Mouse (Mus musculus) midbrain, embryonic 13.5 days (tissue): ENCODE data around the gene Ms4a12. TPM values are rescaled to one million over a fixed set of nuclear protein-coding genes. Genes with fewer than 3 reads are reported as not detected.
"Not testable (repeated sequence)": the region's sequence is repeated elsewhere in the genome, so short reads cannot be mapped to it uniquely, and the experiment has no call there.

Source experiments
- ATAC-seq: fragments of 200-750 bp; cut with Nextera tagmentation; 2 replicates; pipeline ENCODE4 v1.8.0; 2017; ENCODE audit warnings: mild to moderate bottlenecking, moderate TSS enrichment, moderate library complexity
- H3K27ac ChIP-seq: fragments of 300-500 bp; sonication (generic); 2 replicates; pipeline ENCODE4 v1.5.1; 2015; ENCODE audit warnings: inconsistent platforms, mild to moderate bottlenecking, moderate library complexity
- H3K27me3 ChIP-seq: fragments of 300-500 bp; sonication (generic); 2 replicates; pipeline ENCODE4 v1.6.1; 2015; ENCODE audit warnings: mild to moderate bottlenecking, inconsistent platforms
- H3K36me3 ChIP-seq: fragments of 300-500 bp; sonication (generic); 2 replicates; pipeline ENCODE4 v1.6.1; 2015; ENCODE audit warnings: mild to moderate bottlenecking, inconsistent platforms
- H3K4me1 ChIP-seq: fragments of 300-500 bp; sonication (generic); replicated peaks from 2 replicates; pipeline ENCODE4 v1.6.1; 2015; ENCODE audit warnings: inconsistent platforms
- H3K4me2 ChIP-seq: fragments of 300-500 bp; sonication (generic); replicated peaks from 2 replicates; pipeline ENCODE4 v1.6.1; 2015; ENCODE audit warnings: moderate library complexity, mild to moderate bottlenecking, inconsistent platforms
- H3K4me3 ChIP-seq: fragments of 300-500 bp; sonication (generic); replicated peaks from 2 replicates; pipeline ENCODE4 v1.5.1; 2015; ENCODE audit warnings: mild to moderate bottlenecking, inconsistent platforms
- H3K9ac ChIP-seq: fragments of 300-500 bp; sonication (generic); replicated peaks from 2 replicates; pipeline ENCODE4 v1.6.1; 2015; ENCODE audit warnings: mild to moderate bottlenecking, inconsistent platforms
- H3K9me3 ChIP-seq: fragments of 300-500 bp; sonication (generic); 2 replicates; pipeline ENCODE4 v1.6.1; 2016; ENCODE audit warnings: mild to moderate bottlenecking, inconsistent platforms
- WGBS: fragments of 180-500 bp; shearing (Covaris S2); methylation state at CpG from one replicate; pipeline ENCODE4 v1.1.7; 2015; 5-methylcytosine and 5-hydroxymethylcytosine counted together
- polyA plus RNA-seq: library from polyadenylated mRNA; unstranded; fragments of >200 nt; fragmentation: Nextera tagmentation; extraction: Ambion mirVana; gene quantifications from 2 replicates; pipeline ENCODE4 v1.2.1, GENCODE M21; 2015

Ms4a12 gene
- not detected in 2 replicates for polyA plus RNA-seq

GRCm38 (mm10) chr19:11232348-11232747, at the start of gene Ms4a12:
Gene Ms4a12, minus strand, starts transcription at chr19:11232448.
- no peak for ATAC-seq
- no peaks in the 10 kb centered on the region for H3K36me3 ChIP-seq
- no peaks in the 10 kb centered on the region for H3K4me1 ChIP-seq
- H3K4me3 ChIP-seq, result no peak within 1 kb of the TSS
- H3K27me3 ChIP-seq, result no peaks in the 10 kb centered on the region
- 78% methylated on average over 5 of the region's 5 CpGs for WGBS
- no peak within 1 kb of the TSS for H3K4me2 ChIP-seq
- H3K9ac ChIP-seq, result no peak within 1 kb of the TSS
- H3K9me3 ChIP-seq, result no peaks in the 10 kb centered on the region
- no peak within 1 kb of the TSS for H3K27ac ChIP-seq

- no peak overlapping the region for H3K9ac ChIP-seq
- H3K36me3 ChIP-seq, result no peaks in the 10 kb centered on the region
- H3K4me1 ChIP-seq, result no peaks in the 10 kb centered on the region
- no peak overlapping the region for H3K4me2 ChIP-seq
- H3K4me3 ChIP-seq, result no peak overlapping the region
- no peaks in the 10 kb centered on the region for H3K27me3 ChIP-seq
- no peak for ATAC-seq
- H3K9me3 ChIP-seq, result no peaks in the 10 kb centered on the region
- WGBS, result 85% methylated on average over 3 of the region's 3 CpGs
- H3K27ac ChIP-seq, result no peak overlapping the region
Observed at GRCm38 (mm10) chr19:11280223-11280622, 48.0 kb upstream of the Ms4a12 start.

DNA sequence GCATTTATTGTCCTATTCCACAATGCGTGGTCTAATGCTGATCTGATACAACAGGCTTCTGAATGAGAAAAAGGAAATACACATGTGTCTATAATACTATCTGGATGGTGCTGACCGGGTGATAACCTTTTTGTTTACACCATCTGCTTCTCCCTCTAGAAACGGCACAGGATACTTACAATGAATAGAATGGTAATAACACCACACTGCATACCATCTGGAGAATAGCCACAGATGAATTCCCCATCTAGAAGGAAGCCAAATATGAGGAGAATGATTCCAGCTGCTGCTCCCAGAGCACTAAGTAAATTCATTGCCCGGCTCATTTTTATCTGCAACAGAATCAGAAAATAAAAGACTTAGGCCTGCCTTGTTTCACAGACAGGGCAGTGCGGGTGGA, 44.2 kb upstream of the Ms4a12 start:
- ATAC-seq, result 0 out of 2 replicates have a peak, but pooled peaks have one; percentile 48
- H3K9me3 ChIP-seq, result no peaks in the 10 kb centered on the region

DNA sequence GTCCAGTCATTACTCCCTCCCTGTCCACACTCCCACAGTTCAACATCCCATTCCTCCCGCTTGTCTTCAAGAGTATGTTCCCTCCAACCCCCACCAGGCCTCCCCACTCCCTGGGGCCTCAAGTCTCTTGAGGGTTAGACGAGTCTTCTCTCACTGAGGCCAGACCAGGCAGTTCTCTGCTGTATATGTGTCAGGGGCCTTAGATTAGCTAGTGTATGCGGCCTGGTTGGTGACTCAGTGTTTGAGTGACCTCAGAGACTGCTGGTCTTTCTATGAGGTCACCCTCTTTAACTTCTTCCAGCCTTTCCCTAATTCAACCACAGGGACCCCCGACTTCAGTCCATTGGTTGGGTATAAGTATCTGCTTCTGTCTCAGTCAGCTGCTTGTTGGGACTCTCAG, 34.7 kb upstream of the Ms4a12 start:
- H3K4me2 ChIP-seq, result no peak overlapping the region
- ATAC-seq, result no peak
- H3K27ac ChIP-seq, result no peak overlapping the region
- H3K4me1 ChIP-seq, result no peaks in the 10 kb centered on the region
- H3K36me3 ChIP-seq, result no peaks in the 10 kb centered on the region
- WGBS, result 86% methylated on average over 4 of the region's 4 CpGs
- H3K9me3 ChIP-seq, result no peaks in the 10 kb centered on the region
- no peak overlapping the region for H3K4me3 ChIP-seq
- H3K9ac ChIP-seq, result no peak overlapping the region
- H3K27me3 ChIP-seq, result no peaks in the 10 kb centered on the region

More for the DNA sequence above, 44.2 kb upstream of the Ms4a12 start:
- no peaks in the 10 kb centered on the region for H3K27me3 ChIP-seq
- H3K9ac ChIP-seq, result no peak overlapping the region
- no peak overlapping the region for H3K4me2 ChIP-seq
- no peaks in the 10 kb centered on the region for H3K36me3 ChIP-seq
- H3K4me3 ChIP-seq, result no peak overlapping the region
- 68% methylated on average over 5 of the region's 5 CpGs for WGBS
- no peak overlapping the region for H3K27ac ChIP-seq
- H3K4me1 ChIP-seq, result no peaks in the 10 kb centered on the region

DNA sequence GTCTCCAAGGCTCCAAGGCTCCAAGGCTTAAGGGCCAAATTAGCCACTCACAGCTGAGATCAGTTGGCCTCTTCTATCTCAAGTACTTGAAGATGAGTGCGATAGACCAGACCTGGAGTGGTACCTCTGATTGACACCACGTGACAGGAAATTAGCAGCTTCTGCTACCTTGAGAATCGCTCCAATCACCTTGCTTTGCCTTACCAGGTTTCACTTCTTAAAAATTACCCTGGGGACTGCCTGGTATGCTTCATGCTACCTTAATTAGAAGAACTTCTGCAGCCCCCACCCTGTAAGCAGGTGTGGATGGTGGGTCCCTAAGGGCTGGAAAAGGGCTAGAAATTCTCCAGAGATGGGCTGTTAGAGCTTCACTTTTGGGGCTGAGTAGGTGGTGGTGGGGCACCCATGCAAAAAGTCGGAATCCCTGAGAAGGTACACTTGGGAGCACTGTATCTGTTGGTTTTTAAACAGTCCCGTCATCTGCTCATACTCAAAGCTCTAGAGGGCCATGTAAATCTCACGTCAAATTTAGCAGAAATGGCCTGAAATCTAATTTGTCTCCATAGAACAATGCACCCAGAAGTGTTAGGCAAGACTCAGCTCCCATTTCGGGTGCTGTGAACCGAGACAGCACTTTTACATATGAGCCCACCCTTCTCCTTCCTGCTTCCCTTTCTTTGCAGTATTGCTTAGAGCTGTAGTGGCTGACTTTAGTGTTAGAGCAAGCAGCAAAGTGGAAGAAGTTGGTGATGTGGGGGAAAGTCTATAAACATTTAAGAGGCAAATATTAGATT, 34.0 kb upstream of the Ms4a12 start, which contains the start of gene Ms4a1:
TSS of gene Ms4a1 (minus strand) at position 190 of the 794 bp plus-strand sequence.
- H3K36me3 ChIP-seq, result no peaks in the 10 kb centered on the region
- no peak within 1 kb of the TSS for H3K27ac ChIP-seq
- no peak for ATAC-seq
- no peak within 1 kb of the TSS for H3K4me3 ChIP-seq
- no peak within 1 kb of the TSS for H3K9ac ChIP-seq
- H3K4me2 ChIP-seq, result no peak within 1 kb of the TSS
- H3K4me1 ChIP-seq, result no peaks in the 10 kb centered on the region
- no peaks in the 10 kb centered on the region for H3K27me3 ChIP-seq
- WGBS, result 90% methylated on average over 8 of the region's 8 CpGs
- no peaks in the 10 kb centered on the region for H3K9me3 ChIP-seq

DNA sequence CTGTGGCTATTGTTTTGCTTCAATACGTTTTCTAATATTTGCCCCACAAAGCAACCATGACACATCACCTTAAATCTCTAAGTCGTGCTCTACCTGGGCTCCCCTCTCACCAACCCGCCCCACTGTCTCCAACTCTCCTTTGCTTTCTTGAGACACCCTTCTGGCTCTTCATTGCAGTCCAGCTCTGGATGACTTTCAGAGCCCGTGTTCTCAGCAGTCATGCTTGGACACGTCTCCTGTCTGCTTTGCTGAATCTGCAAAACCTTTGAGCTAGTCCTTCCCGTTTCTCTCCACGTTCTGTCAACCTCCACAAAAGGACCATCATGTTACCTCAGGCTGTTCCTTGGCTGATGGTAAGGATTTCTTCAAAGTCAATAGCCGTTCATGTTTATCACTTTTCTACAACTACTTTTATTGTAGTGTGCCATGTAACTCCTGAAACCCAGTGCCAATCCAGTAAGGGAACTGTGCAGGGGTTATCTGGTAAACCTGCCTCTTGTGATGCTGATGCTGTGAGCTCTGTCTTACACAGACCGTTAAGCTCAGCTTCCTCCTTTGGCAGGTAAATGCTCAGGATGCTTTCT, 32.4 kb upstream of the Ms4a12 start:
- H3K4me2 ChIP-seq, result no peak overlapping the region
- WGBS, result 87% methylated on average over 9 of the region's 9 CpGs
- H3K9me3 ChIP-seq, result no peaks in the 10 kb centered on the region
- no peaks in the 10 kb centered on the region for H3K27me3 ChIP-seq
- ATAC-seq, result no peak
- H3K27ac ChIP-seq, result no peak overlapping the region
- H3K9ac ChIP-seq, result no peak overlapping the region
- H3K4me1 ChIP-seq, result no peaks in the 10 kb centered on the region
- H3K36me3 ChIP-seq, result no peaks in the 10 kb centered on the region
- H3K4me3 ChIP-seq, result no peak overlapping the region

DNA sequence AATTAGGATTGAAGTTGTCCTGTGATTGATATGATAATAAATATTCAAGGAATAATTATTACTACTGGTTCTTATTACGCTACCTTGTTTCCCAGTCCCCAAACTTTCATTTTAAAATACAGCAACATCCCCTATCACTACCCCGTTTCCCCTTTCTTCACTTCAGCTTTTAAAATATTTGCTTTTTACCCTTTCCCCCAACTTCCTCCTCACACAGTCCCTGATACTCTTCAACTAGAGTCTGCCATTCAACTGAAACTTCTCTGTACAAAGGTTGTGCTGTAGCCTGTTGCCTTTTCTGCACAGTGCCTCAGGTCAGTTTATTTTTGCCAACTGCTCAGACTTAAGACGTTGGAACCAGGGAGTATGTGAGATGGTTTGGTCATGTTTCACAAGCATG, 31.3 kb upstream of the Ms4a12 start:
- Histone ChIP-seq H3K36me3 (no peaks in the 10 kb centered on the region), H3K27me3 (no peaks in the 10 kb centered on the region), H3K9me3 (no peaks in the 10 kb centered on the region), H3K4me3 (no peak overlapping the region), H3K9ac (no peak overlapping the region), H3K27ac (no peak overlapping the region), H3K4me1 (no peaks in the 10 kb centered on the region), H3K4me2 (no peak overlapping the region)
- no peak for ATAC-seq
- 91% methylated on average over 3 of the region's 3 CpGs for WGBS

- not testable (repeated sequence) for H3K4me2 ChIP-seq, H3K4me3 ChIP-seq, H3K9me3 ChIP-seq, ATAC-seq, H3K36me3 ChIP-seq, H3K4me1 ChIP-seq, H3K27me3 ChIP-seq, H3K27ac ChIP-seq, H3K9ac ChIP-seq
- 81% methylated on average over 4 of the region's 4 CpGs for WGBS
Observed at GRCm38 (mm10) chr19:11262932-11263331, 30.7 kb upstream of the Ms4a12 start.

- H3K4me3 ChIP-seq, result no peak overlapping the region
- H3K9ac ChIP-seq, result no peak overlapping the region
- H3K27me3 ChIP-seq, result no peaks in the 10 kb centered on the region
- ATAC-seq, result no peak
- 81% methylated on average over 2 of the region's 2 CpGs for WGBS
- H3K4me1 ChIP-seq, result no peaks in the 10 kb centered on the region
- H3K27ac ChIP-seq, result no peak overlapping the region
- H3K4me2 ChIP-seq, result no peak overlapping the region
- H3K36me3 ChIP-seq, result no peaks in the 10 kb centered on the region
- H3K9me3 ChIP-seq, result no peaks in the 10 kb centered on the region
Observed at GRCm38 (mm10) chr19:11261522-11261921, 29.3 kb upstream of the Ms4a12 start.

- no peak for ATAC-seq
- no peak overlapping the region for H3K4me2 ChIP-seq
- no peaks in the 10 kb centered on the region for H3K36me3 ChIP-seq
- H3K27ac ChIP-seq, result no peak overlapping the region
- H3K9ac ChIP-seq, result no peak overlapping the region
- H3K4me3 ChIP-seq, result no peak overlapping the region
- H3K4me1 ChIP-seq, result no peaks in the 10 kb centered on the region
- H3K9me3 ChIP-seq, result no peaks in the 10 kb centered on the region
- no peaks in the 10 kb centered on the region for H3K27me3 ChIP-seq
Observed at GRCm38 (mm10) chr19:11244230-11244629, 12.0 kb upstream of the Ms4a12 start.

DNA sequence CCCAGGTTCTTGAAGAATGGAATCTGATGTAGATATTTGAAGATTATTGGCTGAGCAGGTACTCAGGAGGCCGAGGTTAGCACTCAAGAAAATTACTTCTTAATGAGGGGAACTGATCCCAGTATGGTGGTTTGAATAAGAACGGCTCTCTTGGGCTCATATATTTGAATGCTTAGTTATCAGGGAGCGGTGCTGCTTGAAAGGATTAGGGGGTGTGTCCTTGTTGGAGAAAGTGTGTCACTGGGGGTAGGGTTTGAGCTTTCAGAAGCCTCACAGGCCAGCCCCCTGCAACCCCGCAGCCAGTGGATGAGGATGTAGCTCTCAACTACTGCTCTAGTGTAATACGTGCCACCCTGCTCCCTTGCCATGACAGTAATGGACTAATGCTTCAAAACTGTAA, 10.3 kb upstream of the Ms4a12 start:
- no peaks in the 10 kb centered on the region for H3K36me3 ChIP-seq
- 53% methylated on average over 5 of the region's 5 CpGs for WGBS
- peak; percentile 37; the same call in 1 of the 2 replicates for ATAC-seq

GRCm38 (mm10) chr19:11235820-11236219, 3.6 kb upstream of the Ms4a12 start:
- no peaks in the 10 kb centered on the region for H3K36me3 ChIP-seq
- H3K4me3 ChIP-seq, result no peak overlapping the region
- no peak for ATAC-seq
- no peaks in the 10 kb centered on the region for H3K4me1 ChIP-seq
- no peaks in the 10 kb centered on the region for H3K9me3 ChIP-seq
- H3K27ac ChIP-seq, result no peak overlapping the region
- no peak overlapping the region for H3K9ac ChIP-seq
- no peaks in the 10 kb centered on the region for H3K27me3 ChIP-seq
- H3K4me2 ChIP-seq, result no peak overlapping the region

More for the DNA sequence above, 10.3 kb upstream of the Ms4a12 start:
- no peaks in the 10 kb centered on the region for H3K4me1 ChIP-seq
- H3K4me2 ChIP-seq, result no peak overlapping the region
- no peaks in the 10 kb centered on the region for H3K9me3 ChIP-seq
- no peak overlapping the region for H3K9ac ChIP-seq
- H3K27ac ChIP-seq, result no peak overlapping the region
- no peak overlapping the region for H3K4me3 ChIP-seq
- no peaks in the 10 kb centered on the region for H3K27me3 ChIP-seq
